Mouse (Mus musculus): Measurements from ENCODE around the gene Gm37240.

DNA sequence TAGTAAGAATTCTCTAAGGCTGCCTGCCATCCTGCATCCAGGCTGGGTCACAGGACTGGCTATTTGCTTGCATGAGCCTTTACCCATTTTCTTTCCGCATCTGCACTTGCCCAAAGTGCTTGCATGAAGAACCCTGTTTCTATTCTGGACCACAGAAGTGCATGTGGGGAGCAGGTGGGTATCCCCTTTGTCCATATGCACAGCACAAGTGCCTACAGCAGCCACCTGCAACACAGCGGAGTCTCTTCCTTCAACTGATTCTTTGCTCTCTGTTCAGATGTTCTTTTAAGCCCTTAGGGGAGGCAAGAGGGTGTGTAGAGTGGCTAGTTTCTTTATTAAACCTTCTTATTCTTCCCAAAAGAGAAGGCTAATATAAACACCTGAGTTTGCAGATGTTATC is 1133.5 kb downstream of the Gm37240 start:
- TF ChIP-seq CTCF (IDR thresholded peaks at IDR 0.05; ENCODE audit: borderline replicate concordance, insufficient read depth, low read depth, low read length), result no peak
- no peak for TF ChIP-seq POLR2A (IDR thresholded peaks at IDR 0.05; ENCODE audit: borderline replicate concordance, insufficient read depth, low read length)
